ENCODE assay signal across 23 mouse cellular contexts in the genomic region with DNA sequence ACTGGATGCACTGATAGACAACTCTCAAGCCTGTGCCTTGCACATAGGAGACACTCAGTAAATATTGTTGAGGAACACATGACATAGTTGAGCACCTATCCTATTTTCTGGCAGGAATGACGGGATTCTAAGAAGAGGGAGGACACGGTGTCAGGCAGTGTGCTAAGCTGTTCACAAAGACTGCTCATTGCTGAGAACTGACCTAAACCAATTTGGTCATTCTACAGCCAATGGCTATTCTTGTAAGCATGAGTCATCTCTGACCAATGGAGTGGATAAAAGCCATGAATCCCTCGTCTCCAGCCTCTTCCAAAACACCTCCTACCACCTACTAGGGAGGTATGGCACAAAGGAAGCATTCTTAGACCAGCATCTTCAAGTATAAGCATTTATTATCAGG.
"Had no signal": no experiment of that assay in that cellular context is flagged by ENCODE, and none has a peak within 500 bp of the region (broad histone marks: within the 10 kb centered on the region; RNA-seq: fewer than 3 reads in every experiment).

No protein-coding gene starts in this region.

- ATAC-seq: forebrain, embryonic 13.5 days; forebrain, embryonic 14.5 days; forebrain, embryonic 15.5 days; forebrain, embryonic 16.5 days; forebrain, postnatal 0 days had no signal

- H3K27me3 ChIP-seq: embryonic facial prominence, embryonic 12.5 days; embryonic facial prominence, embryonic 13.5 days; embryonic facial prominence, embryonic 15.5 days; forebrain, embryonic 12.5 days; forebrain, embryonic 13.5 days; forebrain, embryonic 15.5 days had no signal

- DNase-seq: cerebellum, adult 9-10 months; cerebellum, adult 9-11 months; cerebellum, postnatal 10 days; cerebellum, postnatal 14 days; cerebellum, postnatal 25 days; cerebellum, postnatal 36 days; embryo, embryonic 11 days; forebrain, postnatal 0 days; gastrocnemius, adult 2 months; gastrocnemius, postnatal 10 days; gastrocnemius, postnatal 14 days; gastrocnemius, postnatal 25 days; gastrocnemius, postnatal 36 days; heart, adult 18-20 months; heart, adult 2 months had no signal
